Mouse (Mus musculus): Measurements from ENCODE around the gene Hoxc8.
A peak's percentile ranks its signal among the peaks of the same experiment; 100 is the strongest.

The Hoxc8 gene

GRCm38 (mm10) chr15:102983716-102984115 is 6.7 kb upstream of the Hoxc8 start:
- no peak for DNase-seq (ENCODE audit: low spot score)

DNA sequence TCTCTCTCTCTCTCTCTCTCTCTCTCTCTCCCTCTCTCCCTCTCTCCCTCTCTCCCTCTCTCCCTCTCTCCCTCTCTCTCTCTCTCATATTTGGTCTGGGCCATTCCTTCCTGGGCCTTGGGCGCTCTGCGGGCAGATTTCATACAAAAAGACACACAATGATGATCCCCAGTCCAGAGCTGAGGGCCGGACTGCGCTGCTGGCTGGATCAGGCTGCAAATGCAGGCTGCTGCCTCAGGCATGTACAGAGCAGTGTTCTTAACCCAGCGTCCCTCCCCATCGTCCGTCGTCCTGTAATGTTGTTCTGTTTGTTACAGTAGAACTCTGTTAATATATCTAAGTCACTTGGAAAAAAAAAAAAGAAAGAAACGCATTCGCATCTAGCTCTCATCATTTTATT is 5.9 kb upstream of the Hoxc8 start:
- DNase-seq (ENCODE audit: low spot score): no peak

- DNase-seq (ENCODE audit: low spot score): no peak
Measured at GRCm38 (mm10) chr15:102984925-102985324, 5.5 kb upstream of the Hoxc8 start.

DNA sequence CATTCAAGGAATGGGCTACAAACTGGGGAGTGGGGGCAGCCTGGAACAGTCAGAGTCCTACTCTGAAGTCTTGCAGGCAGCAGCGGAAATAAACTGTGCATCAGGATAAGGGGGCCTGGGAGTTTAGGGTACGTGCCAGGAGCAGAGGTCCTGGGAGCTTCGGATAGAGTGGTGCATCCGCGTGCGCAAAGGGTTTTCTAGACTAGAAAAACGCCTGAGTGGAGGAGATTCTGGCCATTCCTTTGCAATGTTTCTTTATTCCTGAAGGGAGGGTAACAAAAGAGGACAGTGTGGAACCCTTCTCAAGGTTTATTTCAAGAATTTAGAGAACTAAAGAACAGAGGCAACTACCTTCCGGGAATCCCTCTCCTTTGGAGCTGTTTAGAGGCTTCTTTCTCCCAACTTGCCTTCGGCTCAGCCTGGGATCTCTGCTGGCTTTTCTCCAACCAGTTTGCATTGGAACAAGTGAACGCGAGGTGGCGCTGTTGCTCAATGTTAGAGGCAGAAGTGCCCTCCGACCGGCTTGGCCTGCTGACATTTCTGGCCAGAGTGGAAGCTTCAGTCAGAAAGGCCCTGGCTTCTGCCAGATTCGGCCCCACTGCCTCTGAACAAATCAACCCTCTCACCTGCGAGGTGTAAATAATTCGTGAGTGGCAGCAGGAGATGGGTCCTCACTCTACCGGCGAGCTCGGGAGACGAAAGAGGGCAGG is 3.1 kb upstream of the Hoxc8 start:
- DNase-seq (ENCODE audit: low spot score): peak; percentile 89

- DNase-seq (ENCODE audit: low spot score): no peak
Measured at GRCm38 (mm10) chr15:102988078-102988477, 2.3 kb upstream of the Hoxc8 start.

GRCm38 (mm10) chr15:102991782-102992181 is 1.4 kb downstream of the Hoxc8 start:
- DNase-seq (ENCODE audit: low spot score): no peak

GRCm38 (mm10) chr15:102992206-102992605 is 1.8 kb downstream of the Hoxc8 start:
- DNase-seq (ENCODE audit: low spot score): no peak

GRCm38 (mm10) chr15:102992863-102993262 is 2.5 kb downstream of the Hoxc8 start:
- DNase-seq (ENCODE audit: low spot score): no peak

- no peak for DNase-seq (ENCODE audit: low spot score)
Measured at GRCm38 (mm10) chr15:102996548-102996947, 6.1 kb downstream of the Hoxc8 start.

GRCm38 (mm10) chr15:102997431-102997830 is 7.0 kb downstream of the Hoxc8 start:
- no peak for DNase-seq (ENCODE audit: low spot score)

DNA sequence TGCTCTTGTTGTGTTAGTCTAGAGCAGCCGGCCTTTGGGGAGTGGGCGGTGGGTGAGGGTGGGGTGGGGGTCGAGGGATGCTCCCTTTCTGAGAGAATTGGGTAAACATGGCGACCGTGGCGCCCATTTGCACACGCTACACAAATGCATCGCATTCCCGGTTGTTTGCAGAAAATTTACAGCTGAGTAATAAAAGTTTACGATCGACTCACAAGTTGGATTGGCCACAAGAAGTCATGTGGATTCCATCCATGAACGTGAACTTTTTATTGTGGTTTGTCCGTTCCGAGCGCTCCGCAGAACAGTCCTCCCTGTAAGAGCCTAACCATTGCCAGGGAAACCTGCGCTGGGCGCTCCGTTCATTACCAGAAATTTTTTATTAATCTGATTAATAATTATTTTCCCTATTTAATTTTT is 7.5 kb downstream of the Hoxc8 start, which contains the start of gene Hoxc6:
Hoxc6 (plus strand) TSS at position 319 of the 417 bp plus-strand sequence.
- DNase-seq (ENCODE audit: low spot score): no peak

DNA sequence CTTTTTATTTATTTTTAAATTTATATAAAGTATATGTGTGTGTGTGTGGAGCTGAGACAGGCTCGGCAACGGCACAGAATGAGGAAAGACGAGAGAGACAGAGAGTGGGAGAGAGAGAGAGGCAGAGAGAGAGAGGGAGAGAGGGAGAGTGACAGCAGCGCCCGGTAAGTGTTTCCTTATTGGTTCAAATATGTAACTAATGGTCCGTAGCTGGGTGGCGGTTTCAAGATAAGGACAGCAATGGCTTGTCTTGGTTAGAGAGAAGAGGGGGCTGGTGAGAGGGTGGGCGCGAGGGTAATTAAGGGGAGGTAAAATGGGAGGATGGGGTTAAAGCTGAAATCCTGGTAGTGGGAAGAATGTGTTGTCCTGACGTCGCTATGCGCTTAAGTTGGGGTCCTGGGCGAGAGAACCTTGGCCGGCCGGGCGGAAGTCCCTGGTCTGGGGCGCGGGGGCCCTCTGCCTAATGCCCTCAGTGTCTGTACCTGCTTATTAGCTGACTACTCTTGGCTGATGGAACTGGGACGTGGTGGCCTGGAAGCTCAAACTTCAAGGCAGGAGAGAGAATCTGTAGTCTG is 8.3 kb downstream of the Hoxc8 start:
- no peak for DNase-seq (ENCODE audit: low spot score)

DNA sequence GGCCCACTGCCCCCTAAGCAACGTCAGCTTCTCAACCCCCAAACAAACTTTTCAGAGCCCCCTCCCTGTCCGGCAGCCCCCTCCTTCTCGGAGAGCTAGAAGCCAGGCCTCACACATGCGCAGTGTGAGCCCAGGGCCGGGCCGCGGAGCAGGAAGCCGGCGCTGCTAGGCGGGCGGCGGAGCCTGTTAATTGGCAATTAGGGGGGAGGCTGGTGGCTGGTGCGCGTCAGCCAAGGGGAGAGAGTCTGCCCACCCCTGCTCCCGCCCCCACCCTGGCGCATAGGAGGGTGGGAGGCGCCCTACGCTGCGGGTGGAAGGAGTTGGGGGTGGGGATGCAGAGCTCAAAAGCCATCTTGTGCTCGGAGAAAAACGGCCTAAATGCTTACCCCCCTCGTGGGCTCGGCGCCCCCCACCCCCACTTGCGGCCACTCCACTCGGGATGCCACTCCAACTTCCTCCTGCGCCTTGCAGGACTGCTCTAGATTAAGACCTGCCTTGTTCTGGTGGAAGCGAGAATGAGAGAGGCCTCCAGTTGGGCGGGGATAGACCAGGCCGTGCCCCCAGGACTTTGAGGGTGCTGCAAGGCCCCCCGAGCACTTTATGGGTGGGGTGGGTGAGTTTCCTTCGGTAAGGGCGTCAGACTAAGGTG is 8.9 kb downstream of the Hoxc8 start:
- DNase-seq (ENCODE audit: low spot score): no peak

GRCm38 (mm10) chr15:102999955-103000354 is 9.5 kb downstream of the Hoxc8 start:
- no peak for DNase-seq (ENCODE audit: low spot score)

DNA sequence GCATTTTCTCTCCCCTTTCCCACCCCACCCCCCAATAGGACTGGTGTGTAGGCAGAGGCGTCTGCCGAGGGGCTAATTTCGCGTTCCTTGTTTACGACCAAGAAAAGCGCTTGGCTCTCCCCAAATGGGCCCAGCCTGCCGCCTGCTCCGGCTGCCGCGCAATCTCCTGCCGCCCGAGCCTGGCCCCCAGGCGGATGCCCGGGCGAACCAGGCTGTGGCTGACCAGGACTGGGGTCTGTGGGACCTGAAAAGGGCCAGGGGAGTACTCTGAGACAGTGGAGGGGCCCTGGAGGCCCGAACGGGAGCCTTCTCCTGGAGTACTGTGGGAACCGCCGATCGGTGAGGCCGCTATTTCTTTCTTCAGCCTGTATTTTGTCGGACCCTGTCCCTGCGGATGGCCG is 10.1 kb downstream of the Hoxc8 start:
- DNase-seq (ENCODE audit: low spot score): no peak

GRCm38 (mm10) chr15:103001370-103001769 is 11.0 kb downstream of the Hoxc8 start:
- DNase-seq (ENCODE audit: low spot score): no peak

GRCm38 (mm10) chr15:103002156-103002555 is 11.7 kb downstream of the Hoxc8 start:
- DNase-seq (ENCODE audit: low spot score): no peak

- DNase-seq (ENCODE audit: low spot score): no peak
Measured at GRCm38 (mm10) chr15:103002821-103003448, 12.5 kb downstream of the Hoxc8 start.

DNA sequence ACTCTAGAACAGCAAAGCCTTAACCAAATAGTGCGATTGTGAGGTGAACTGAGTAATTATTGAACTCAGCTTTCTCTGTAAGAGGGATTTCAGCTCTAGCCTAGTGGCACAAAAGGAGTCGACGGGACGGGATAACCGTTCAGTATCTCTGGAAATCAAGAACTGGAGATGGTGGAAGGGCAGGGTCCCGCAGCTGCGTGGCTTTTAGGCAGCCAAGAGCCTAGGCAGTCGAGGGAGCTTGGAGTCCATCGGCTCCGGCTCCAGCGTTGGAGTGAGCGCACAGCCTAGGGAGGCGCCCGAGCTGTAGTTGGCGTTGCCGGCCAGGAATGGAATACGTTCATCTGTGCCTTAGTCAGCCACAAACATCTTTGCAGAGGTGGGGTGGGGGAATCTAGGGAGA is 14.9 kb downstream of the Hoxc8 start:
- DNase-seq (ENCODE audit: low spot score): no peak

- no peak for DNase-seq (ENCODE audit: low spot score)
Measured at GRCm38 (mm10) chr15:103005797-103006196, 15.4 kb downstream of the Hoxc8 start.

GRCm38 (mm10) chr15:103006326-103006725 is 15.9 kb downstream of the Hoxc8 start:
- no peak for DNase-seq (ENCODE audit: low spot score)

DNA sequence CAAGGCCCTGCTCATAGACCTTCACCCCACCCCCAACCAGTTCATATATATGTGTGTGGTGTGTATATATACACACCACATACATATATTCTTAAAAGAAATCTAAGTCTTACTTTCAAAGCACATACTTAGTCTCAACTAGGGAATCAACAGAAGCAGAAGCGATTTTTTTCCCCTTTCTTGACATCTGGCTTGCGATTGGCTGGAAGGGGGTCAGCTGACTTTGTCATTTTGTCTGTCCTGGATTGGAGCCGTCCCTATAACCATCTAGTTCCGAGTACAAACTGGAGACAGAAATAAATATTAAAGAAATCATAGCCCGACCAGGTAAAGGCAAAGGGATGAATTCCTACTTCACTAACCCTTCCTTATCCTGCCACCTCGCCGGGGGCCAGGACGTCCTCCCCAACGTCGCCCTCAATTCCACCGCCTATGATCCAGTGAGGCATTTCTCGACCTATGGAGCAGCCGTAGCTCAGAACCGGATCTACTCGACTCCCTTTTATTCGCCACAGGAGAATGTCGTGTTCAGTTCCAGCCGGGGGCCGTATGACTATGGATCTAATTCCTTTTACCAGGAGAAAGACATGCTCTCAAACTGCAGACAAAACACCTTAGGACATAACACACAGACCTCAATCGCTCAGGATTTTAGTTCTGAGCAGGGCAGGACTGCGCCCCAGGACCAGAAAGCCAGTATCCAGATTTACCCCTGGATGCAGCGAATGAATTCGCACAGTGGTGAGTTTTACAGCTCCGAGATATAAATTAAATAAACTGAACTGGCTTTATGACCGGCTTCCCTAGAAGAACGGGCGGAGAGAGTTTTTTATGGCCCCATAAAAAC is 19.1 kb downstream of the Hoxc8 start:
- no peak for DNase-seq (ENCODE audit: low spot score)

All from layer of hippocampus, adult 9-10 months (tissue).